Mouse (Mus musculus): ENCODE data around the gene Cyp4x1.
A peak's percentile ranks its signal among the peaks of the same experiment; 100 is the strongest.
"Not testable (repeated sequence)": the region's sequence is repeated elsewhere in the genome, so short reads cannot be mapped to it uniquely, and the experiment has no call there.

Cyp4x1 gene

DNA sequence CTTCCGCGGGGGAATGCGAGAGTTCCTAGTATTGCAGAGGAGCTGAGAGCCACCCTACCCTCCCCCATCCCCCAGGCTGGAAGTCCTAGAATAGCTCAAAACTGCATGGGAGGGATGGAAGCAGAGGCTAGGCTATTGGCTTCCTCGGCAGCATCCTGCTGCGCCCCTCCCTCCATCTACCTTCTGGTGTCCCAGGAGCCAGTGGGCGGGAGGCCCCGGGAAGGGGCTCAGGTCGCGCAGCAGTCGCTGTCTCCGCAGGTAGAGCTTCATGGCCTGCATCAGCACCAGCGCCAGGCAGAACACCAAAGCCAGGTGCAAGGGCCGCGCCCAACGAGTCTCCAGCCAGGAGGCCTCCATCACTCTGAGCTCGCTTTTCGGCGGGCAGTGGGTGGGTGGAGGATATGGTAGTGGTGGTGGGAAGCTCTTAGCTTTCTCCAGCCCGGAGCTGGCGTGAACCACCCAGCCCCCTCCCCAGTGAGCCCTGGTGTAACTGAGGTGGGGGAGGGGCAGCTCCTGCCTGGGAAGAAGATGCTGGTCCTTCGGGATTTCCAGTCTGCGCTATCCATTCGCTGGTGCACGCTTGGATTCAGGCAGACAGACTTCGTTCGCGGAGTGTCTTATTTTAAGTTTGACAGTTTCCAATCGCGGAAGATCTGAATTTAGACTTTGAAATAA lies at the start of gene Cyp4x1:
Cyp4x1 (minus strand) TSS at position 661 of the 675 bp plus-strand sequence.
- peak; percentile 55 for DNase-seq

DNA sequence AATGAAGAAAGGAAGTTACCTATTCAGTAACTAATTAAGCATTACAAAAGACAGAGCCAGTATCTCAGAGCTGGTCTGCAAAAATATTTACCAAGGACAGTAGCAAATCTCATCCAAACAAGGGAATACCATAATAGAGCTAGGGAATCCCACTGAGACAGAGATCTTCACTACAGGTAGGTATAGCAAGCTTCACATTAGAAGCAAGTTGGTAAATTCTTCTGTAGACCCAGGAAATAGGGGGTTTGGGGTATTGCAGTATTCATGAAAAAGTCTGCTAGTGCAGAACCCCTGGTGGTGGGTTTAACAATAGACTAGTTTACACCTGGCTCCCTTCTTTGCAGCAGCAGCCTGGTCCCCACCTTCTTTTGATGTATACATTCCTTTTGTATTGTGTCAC lies 42.1 kb upstream of the Cyp4x1 start:
- DNase-seq = not testable (repeated sequence)

DNA sequence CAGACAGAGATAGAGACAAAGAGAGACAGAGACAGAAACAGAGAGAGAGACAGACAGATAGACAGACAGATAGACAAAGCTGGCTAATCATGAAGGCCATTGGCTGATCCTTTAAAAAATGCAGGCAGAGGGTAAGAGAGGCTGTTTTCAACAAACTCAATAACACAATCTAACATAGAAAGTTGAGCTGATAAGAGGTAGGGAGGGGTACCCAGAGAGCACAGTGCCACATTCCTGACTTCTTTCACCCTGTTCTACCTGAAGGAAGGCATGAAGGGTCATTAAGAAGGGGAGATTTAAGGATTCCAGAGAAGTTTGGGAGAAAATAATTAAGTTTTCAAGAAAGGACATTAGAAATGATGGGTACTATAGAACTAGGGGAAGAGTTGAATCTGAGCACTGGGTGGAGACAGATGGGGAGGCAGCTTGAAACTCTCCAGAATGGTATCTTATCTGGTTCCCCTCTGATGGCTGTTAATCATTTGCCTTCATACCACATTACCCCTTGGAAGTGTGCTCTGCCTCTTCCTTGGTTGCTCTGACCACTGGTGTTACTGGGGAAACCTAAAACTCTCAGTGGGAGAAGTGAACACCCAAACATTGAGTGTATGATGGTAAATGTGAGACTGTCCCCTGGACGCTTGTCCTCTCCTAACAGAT lies 40.7 kb upstream of the Cyp4x1 start:
- DNase-seq = no peak

DNA sequence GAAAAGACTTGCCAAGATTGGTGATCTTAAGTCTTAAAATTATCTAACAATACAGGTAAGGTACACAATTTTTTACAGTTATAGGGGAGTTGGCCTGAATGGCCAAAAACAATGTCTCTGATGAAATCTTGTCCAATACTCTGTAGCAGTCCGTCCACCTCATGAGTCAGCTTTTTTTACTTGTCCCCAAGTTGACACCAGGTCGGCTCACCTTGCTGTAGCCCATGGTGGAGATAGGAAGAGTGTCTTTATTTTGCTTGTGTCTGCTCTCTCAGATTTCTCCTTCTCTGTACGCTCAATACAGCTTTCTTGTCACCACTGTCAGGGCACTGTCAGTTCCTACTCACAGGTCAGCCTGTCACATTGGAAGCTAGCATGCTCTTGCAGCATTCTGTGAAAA lies 24.9 kb upstream of the Cyp4x1 start:
- DNase-seq = not testable (repeated sequence)

DNA sequence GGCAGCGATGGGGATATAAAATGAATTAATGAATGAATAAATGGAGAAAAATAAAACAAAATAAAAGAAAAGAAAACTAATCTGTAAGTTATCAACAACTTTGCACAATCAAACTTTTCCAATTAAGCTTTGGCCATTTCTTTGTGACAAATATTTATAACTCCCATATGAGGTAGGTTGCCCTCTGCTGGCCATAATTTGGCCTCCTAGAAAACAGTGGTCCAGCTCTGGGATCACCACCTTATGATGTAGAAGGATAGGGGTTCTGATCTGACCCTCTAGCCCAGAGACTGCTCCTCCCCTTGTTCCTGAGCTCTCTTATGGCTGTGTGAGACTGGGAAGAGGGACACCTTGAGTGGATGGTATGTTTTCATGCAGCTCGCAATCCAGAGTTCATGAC lies 20.6 kb upstream of the Cyp4x1 start:
- DNase-seq = peak; percentile 3

DNA sequence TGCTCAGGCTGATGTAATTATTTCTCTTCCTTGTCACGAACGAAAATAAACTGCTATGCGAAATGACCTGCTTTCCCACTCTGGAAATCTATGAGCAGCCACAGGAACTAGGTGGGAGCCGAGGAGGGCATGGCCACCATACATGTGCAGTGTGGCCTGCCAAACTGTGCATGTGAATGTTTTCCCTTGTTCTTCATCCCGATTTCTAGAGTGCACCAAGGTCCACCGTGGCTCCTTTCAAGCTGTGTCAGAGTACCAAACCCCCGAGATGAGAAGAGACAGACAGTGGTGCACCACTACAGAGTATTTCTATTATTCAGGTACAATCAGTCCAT lies 182 bp upstream of the Cyp4x1 start:
- DNase-seq = no peak

DNA sequence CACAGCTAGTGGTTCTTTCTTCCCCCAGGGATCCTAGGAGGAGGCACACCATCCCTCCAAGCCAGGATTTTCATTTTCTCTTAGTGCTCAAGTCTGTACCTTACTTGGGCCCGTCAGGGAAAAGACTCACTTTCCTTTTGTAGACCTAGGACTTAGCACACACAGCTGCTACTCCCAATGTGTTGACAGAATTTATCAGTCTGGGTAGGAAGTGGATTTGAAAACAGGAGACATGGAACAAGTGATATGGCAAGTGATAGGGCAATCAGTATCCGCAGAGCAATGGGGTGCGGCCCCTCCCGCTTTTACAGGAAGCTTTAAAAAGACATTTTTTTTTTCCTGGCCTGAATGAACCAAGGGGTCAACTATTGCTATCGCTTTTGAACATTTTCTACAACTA lies 996 bp downstream of the Cyp4x1 start:
- DNase-seq = no peak

DNA sequence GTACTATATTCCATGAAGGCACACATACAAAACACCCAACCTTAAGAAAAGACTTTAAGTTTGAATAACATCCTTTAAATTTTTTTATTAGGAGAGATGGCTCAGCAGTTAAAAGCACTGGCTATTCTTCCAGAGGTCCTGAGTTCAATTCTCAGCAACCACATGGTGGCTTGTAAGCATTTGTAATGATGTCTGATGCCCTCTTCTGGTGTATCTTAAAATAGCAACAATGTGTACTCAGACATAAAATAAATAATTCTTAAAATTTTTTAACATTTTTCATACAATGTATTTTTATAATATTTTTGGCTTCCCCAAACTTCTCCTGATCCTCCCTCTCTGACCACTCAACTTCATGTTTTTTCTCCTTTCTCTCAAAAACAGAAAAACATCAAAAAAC lies 9.4 kb downstream of the Cyp4x1 start:
- no peak for DNase-seq

DNA sequence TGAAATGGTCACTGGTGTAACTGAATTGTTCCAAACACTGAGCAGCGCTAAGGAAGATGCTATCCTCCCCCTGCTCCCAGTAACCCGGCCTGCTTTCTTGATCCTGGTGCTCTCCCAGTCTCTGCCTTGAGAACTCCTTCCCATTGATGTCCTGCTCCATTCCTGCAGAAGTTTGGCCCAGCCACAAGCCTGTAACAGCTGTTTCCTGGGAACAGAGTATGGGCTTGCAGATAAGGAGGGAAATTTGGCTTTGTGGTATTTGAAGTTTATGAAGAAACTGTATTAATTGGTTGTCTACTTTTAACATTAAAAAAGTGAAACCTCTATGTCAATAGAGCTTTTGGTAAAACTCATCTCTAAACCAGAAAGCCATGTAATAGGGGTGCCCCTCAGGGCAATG lies 10.6 kb downstream of the Cyp4x1 start:
- DNase-seq = no peak

DNA sequence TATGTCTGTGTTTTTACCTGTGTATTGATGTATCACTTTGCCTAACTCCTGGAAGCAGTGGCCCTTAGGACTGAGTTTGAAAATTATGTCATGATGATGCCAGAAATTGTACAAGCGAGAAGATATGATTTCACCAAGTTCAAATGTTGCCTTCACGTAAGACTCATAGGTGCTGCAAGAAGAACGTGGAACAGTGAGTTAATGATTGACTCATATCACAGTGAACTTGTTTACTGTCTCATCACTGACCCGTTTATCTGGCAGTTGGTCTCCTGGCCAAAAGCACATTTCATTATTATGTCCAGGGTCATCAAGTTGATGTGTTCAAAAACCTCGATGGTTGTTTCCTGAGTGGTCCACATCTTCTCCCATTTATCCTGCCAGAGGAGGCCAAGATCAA lies 12.5 kb downstream of the Cyp4x1 start:
- no peak for DNase-seq

DNA sequence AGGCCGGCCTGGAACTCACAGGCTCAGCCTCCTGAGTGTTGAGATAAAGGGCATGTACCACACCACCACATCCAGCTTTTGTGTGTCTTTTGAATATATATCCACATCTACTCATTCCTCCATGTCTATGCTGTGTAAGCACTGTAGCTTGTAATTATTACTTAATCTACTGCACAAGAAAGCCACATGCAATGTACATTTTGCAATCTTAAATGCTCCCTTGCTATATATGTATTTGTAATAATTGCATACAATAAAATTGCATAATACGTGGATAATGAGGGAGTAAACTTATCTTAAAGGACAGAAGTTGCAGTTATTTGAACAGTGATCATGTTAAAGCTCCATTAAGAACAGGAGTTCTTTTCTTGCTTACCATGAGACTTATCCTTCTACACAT lies 12.9 kb downstream of the Cyp4x1 start:
- DNase-seq = no peak

DNA sequence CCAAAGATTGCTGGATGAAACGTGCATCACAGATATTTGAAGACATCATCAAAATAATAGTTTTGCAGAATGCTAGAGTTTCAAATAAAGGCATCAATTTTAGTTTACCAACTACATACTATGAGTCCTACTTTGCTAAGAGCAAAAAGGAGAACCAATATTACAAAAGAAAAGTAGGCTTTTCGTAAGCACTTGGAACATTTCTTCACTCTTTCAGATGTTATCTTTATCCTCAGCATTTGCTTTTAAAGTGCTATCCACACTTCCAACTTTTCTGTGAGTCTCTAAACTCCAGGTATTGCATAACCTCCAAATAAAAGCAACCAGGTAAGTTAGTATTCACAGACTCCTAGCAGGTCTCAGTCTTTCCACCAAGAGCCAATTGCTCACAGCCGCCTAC lies 14.4 kb downstream of the Cyp4x1 start:
- no peak for DNase-seq

DNA sequence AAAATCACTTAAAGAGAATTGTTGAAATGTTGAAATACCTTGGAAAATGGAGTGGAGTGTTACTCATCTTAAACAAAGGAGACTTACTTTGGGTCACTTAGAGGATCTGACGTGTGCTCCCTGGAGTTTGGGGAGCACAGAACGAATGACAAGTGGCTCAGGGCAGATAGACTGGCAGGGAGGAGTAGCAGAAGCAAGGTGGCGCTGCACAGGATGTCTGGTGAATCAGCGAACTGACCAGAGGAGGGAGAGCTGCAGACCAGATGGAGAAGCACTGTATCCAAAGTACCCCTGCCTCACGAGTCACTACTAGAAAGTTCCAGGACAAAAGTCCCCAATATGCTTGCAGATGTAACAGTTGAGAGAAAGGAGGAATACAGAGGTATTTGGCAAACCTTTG lies 20.8 kb downstream of the Cyp4x1 start:
- DNase-seq = no peak

DNA sequence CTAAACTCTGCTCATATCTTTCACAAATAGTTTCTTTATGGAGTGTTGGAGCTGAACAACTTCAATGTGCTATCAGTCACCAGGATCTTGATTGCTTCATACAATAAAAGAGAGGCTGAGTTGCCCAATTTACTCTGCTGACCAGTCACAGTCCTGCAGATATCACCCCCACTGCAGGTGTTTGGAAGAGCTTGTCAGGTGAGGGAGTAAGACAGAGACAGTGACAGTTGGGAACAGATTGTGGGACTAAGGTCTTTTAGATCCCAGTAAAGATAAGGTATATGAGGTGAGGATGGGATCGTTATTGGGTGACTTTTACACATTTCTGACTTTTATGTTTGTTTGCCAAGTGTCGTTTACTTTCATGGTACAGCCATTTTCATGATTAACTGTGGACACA lies 22.9 kb downstream of the Cyp4x1 start:
- DNase-seq = no peak

DNA sequence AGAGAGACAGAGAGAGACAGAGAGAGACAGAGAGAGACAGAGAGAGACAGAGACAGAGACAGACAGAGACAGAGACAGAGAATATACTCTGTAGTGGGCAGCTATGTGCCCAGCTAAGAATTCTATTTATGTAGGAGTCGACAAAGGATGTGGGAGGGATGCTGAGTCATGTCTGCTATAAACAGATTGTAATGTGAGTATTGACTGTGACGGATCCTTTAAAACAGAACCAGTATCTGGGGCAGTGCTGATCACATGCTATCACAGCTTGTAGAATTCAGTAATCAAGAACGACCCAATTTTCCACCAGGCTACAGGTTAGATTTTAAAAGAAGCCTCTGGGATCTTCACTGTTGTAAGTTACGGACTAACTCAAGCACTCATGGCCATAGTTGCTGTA lies 30.6 kb downstream of the Cyp4x1 start:
- DNase-seq = no peak

DNA sequence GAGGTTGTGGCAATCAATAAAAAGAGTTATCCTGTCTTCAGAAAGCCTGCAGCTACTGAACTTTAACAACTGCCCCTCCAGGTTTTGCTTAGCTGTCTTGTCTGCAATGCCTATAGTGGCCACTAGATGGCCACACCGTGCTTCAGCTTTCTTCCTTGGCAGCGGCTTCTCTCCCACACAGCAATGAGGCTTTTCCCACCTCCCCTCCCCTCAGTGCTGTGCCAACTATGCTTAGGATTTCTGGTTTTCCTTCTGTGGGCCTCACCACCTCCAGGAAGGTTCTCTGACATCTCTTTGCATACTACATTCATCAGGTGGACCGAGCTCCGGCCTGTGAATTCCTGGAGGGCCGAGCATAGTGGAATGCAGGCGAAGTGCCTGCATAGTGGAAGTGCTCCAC lies 32.4 kb downstream of the Cyp4x1 start:
- peak; percentile 81 for DNase-seq

DNA sequence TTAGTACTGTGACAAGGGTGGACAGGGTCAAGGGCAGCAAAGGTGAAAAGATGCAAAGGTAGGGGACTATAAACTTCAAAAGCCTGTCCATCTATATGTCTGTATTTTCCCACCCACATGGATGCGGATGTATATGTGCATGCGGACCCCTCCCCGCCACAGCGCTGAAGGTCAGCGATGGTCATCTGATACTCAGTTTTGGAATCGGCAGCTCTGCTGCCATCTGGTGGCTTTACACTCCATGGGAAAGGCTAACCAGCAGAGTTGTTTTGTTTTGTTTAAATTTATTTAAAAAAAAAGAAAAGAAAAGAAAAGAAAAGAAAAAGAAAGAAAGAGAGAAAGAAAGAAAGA lies 37.0 kb downstream of the Cyp4x1 start:
- peak; percentile 75 for DNase-seq

DNA sequence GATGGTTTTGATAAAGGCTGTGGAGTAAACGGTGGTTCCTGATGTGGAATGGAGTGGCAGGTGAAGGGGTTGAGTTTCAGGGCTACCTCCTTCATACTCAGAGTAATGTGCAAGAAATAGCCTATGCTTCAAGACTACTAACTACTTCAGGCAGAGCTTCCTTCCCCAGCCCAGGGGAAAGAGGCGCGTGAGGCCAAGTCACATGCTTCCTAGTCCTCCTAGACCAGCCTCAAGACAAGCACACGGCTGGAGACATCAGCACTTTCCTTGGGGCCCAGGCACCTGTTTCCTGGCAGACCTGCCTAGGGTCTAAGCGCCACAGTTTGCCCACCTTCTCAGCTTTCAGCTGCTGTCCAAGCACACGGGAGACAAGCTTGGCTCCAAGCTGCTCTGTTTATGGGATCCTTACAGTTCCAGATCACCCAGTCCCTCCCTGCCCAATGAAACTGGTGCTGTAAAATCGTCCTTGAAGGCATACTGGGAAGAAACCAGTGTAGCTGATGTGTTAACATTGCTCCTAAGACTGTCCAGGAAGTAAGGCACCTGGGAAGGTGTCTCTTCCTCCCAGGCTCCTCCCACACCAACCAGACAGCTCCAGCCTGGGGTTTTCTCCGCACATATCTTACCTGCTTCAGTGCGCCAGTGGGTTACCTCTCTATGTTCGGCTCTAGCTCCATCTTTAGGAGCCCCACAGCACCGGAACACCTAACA lies 37.5 kb downstream of the Cyp4x1 start:
- DNase-seq = peak; percentile 7

DNA sequence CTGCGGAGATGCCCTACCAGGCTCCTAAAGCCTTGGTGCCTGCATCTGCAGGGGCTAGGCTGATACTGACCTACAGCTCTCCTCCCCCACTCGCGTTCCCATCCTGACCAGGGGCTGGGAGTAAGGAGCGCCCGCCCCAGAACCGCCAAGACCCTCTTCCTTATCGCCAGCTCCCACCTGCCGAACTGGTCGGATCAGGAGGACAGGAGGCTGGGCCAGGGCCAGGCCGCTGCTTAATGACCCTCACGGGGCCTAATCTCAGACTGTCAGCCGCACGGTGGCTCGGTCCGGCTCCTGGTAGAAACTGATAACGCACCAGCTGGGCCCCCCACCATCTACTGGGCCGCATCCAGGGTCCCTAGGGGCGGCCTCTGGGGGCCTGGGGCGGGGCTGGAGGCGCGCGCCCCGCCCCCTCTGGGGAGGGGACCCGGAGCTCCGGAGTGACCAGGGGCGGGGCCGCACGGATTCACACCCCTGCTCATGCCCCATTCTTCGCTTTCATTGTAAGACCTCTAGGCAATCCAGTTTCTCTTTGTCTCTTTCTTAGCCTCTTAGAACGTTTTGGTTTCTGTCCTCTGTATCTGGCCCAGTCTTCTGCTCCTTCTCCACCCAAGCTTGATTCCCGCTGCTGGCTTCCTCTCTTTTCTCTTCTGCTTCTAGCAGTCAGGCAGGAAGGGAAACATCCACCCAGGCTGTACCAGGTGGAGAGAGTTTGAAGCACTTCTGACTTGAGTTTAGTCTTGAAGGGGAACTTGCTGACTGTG lies 38.2 kb downstream of the Cyp4x1 start:
- DNase-seq = peak; percentile 63

DNA sequence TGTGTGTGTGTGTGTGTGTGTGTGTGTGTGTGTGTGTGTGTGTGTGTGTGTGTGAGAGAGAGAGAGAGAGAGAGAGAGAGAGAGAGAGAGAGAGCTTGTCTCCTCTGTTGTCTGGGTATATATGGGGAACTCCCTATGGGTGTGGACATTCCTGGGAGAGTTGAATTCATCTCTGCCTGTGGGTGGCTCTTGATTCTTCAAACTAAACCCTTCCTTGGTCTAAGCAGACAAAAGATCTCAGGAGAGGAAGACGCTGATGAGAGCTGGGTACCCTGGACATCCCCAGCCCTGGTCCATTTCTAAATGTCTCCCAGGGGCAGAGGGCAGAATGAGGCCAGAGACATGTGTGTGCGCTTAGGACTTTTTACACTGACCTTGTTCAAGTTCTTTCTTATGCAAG lies 40.0 kb downstream of the Cyp4x1 start:
- no peak for DNase-seq

DNA sequence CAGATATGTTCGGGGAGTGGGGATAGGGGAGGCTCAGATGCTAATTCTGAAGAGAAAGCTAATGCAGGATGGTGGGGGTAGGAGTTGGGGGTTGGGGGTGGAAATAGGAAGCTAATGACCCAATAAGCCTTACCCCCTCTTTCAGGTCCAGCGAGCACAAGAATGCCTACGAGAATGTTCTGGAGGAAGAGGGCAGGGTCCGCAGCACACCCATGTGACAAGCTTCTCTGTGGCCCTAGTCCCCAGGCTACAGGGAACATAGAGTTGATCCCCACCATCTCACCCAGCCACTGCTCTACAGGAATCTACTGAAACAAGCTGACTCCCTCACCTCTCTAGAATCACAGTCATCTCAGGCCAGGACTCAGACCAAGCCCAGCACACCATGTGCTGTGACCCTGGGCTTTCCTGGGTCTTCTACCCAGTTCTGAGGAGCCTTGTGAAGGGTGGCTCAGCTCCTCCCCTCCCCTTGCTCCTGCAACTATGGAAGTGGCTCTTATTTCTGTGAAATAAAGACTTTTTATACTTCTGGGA lies 40.7 kb downstream of the Cyp4x1 start:
- DNase-seq = no peak

DNA sequence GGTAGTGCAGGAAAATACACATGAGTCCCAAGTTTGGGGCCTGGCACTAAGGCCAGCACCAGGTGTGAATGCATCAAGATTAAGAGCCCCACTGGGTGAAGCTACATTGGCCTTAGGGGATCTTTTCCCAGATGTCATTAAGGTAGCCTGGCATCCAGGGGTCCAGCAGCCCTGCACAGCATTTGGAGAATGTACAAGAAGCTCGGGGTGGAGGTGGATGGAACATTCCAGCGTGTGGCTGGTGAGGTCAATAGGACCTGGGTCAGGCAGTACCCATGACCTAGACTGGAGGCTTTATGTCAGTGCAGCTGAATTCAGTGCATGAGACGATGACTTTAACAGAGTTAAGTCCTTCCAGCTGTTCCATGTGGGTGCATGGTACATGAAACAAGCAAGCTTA lies 42.3 kb downstream of the Cyp4x1 start:
- no peak for DNase-seq

DNA sequence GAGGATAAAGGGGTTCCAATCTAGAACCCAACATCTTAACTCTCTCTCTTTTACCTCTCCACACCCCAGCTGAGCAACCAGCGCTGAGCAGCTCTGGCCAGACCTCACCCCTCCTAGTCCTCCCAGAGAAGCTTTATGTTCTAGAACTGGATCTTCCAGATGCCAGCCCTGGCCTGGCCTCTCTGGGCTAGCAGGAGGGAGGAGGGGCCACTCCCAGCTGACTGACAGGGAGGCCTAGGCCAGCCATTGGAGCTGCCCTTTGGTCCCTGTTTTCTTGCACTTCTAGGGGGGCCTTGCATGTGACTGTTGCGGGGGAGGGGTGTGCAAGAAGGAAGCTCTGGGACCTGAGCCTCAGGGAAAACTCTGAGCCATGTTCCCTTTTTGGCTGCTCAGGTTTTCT lies 43.5 kb downstream of the Cyp4x1 start:
- no peak for DNase-seq
